Mouse (Mus musculus): ENCODE data around the gene Pde3a. TPM values are rescaled to one million over a fixed set of nuclear protein-coding genes. Genes with fewer than 3 reads are reported as not detected.

The Pde3a gene
- polyA plus RNA-seq, 1 experiment from 2014 or later: 2.9 TPM

DNA sequence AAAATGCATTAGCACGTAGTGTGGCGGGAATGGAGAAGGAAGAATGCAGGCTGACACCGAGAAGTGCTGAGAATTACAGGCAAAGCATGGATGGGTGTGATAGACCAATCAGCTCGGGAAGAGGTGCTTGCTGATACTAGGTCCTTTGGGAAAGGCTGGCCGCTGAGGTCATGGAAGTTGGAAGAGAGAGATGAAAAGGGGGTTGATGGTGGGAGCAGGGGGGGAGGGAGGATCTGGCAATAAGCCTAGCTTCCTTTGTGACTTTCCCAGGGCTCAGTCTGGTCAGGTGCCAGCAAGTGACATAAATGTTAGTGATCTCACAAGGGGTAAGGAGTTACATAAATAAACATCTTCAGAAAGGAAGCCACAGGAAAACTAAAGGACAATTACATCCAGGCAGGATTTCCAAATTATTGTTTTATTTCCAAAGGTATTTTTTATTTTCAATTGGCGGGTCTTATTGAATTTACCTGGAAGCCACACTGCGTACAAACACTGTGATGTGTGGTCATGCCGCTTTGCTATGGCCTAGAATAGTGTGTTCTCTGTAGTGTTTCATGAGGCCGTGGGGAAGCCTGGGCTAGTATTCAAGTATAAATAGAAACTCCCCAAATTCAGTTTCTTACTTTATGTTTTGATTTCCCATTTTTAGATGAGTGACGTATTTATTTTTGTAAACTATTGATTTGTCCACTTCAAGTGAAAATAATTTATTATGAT is 236.4 kb downstream of the Pde3a start:
- no peak for ATAC-seq
- Histone ChIP-seq H3K9ac (no peak overlapping the region), H3K27ac (no peak overlapping the region), H3K4me1 (no peaks in the 10 kb centered on the region), H3K4me2 (no peak overlapping the region), H3K36me3 (no peaks in the 10 kb centered on the region), H3K27me3 (replicated peaks) (no peaks in the 10 kb centered on the region), H3K9me3 (replicated peaks) (no peaks in the 10 kb centered on the region), H3K4me3 (no peak overlapping the region)
- 57% methylated on average over 10 of the region's 10 CpGs for WGBS (ENCODE audit: insufficient replicate concordance)

DNA sequence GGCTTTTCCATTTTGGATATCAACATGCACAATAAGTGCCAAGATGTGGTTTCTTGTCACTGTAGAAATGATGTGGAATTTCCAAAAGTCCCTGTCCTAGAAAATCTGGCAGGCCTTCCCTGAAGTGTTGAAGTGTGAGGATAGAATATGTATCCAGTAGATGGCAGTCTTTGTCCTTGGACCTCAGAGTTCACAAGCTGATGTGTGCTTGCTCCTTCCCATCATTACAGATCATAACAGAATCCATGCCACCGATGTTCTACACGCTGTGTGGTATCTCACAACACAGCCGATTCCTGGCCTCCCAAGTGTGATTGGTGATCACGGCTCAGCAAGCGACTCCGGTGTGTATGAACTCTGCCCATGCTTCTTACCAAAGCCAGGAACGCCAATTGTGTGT is 238.2 kb downstream of the Pde3a start:
- ATAC-seq: no peak
- Histone ChIP-seq H3K9ac (no peak overlapping the region), H3K27ac (no peak overlapping the region), H3K4me3 (no peak overlapping the region), H3K4me1 (no peaks in the 10 kb centered on the region), H3K4me2 (no peak overlapping the region), H3K36me3 (no peaks in the 10 kb centered on the region), H3K27me3 (replicated peaks) (no peaks in the 10 kb centered on the region), H3K9me3 (replicated peaks) (no peaks in the 10 kb centered on the region)
- 64% methylated on average over 7 of the region's 7 CpGs for WGBS (ENCODE audit: insufficient replicate concordance)

DNA sequence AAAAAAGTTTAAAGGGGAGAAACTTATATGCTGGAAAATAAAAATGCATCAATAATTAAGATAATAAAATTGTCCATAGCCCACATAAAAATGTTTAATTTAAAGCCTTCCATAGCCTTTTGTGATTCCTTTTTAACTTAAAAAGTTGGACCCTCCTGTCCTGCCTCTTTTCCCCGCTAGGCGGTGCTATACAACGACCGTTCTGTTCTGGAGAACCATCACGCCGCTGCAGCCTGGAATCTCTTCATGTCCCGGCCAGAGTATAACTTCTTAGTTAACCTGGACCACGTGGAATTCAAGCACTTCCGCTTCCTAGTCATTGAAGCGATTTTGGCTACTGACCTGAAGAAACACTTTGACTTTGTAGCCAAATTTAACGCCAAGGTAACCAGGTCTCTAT is 239.6 kb downstream of the Pde3a start:
- ATAC-seq: no peak
- H3K4me2 ChIP-seq: no peak overlapping the region
- H3K27ac ChIP-seq: no peak overlapping the region
- H3K36me3 ChIP-seq: no peaks in the 10 kb centered on the region
- H3K4me3 ChIP-seq: no peak overlapping the region
- H3K9me3 ChIP-seq (replicated peaks): no peaks in the 10 kb centered on the region
- no peaks in the 10 kb centered on the region for H3K4me1 ChIP-seq
- no peak overlapping the region for H3K9ac ChIP-seq
- H3K27me3 ChIP-seq (replicated peaks): no peaks in the 10 kb centered on the region
- WGBS (ENCODE audit: insufficient replicate concordance): 15% methylated on average over 11 of the region's 11 CpGs

DNA sequence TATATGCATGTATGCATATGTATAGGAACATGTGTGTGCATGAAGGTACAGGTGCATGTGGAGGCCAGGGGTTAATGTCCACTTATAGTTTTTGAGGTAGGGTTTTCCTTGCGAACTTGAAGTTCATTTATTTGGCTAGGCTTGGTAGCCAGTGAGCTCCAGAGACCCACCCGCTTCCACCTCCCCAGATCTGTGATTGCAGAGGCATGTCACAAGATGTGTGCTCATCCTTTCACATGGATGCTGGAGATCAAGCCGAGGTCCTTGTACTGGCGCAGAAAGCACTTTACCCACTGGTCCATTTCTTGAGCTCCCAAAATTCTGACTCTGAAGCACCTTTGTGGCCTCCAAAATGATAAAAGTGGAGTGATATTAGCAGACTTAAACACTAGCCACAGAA is 245.8 kb downstream of the Pde3a start:
- H3K4me1 ChIP-seq: no peaks in the 10 kb centered on the region
- H3K4me3 ChIP-seq: no peak overlapping the region
- no peak overlapping the region for H3K4me2 ChIP-seq
- 66% methylated on average over 4 of the region's 4 CpGs for WGBS (ENCODE audit: insufficient replicate concordance)
- H3K9ac ChIP-seq: no peak overlapping the region
- H3K27me3 ChIP-seq (replicated peaks): no peaks in the 10 kb centered on the region
- no peaks in the 10 kb centered on the region for H3K9me3 ChIP-seq (replicated peaks)
- no peaks in the 10 kb centered on the region for H3K36me3 ChIP-seq
- ATAC-seq: no peak
- H3K27ac ChIP-seq: no peak overlapping the region

DNA sequence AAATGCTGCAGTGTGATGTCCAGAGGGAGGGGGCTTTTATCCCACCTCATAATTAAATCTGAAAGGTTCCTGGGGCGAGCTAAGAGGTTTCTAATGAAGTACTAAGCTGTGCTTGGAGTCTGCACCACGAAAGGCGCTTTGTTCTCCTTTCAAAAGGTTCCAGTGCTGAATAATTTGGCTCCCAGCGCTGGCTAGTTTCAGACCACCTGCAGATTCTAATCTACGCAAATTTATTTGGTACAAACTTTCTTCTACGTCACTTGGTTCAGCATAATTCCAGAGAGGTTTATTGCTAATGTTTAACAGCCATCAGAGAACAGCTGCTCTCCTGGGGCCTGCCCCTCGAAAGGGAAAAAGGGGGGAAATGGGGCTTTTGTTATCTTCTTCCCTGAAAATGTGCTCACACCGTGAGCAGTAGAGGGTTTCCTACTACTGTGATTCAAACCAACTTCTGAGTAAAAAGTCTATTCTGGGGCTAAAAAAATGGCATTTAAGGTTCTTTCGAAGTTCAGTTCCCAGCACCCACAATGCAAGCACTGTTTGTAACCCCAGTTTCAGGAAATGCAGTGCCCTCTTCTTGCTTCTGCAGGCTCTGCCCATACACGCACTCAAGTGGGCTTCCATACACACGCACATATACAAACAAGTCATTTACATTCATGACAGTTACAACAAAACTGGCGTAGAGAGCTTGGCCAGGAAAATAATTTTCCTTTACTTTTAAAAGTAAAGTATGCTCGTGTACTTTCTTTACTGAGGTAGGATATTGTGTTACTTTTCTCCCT is 246.8 kb downstream of the Pde3a start:
- 30% methylated on average over 13 of the region's 13 CpGs for WGBS (ENCODE audit: insufficient replicate concordance)
- no peaks in the 10 kb centered on the region for H3K9me3 ChIP-seq (replicated peaks)
- H3K9ac ChIP-seq: no peak overlapping the region
- no peak overlapping the region for H3K4me3 ChIP-seq
- no peak overlapping the region for H3K4me2 ChIP-seq
- no peak for ATAC-seq
- H3K27me3 ChIP-seq (replicated peaks): no peaks in the 10 kb centered on the region
- no peaks in the 10 kb centered on the region for H3K4me1 ChIP-seq
- H3K36me3 ChIP-seq: no peaks in the 10 kb centered on the region
- no peak overlapping the region for H3K27ac ChIP-seq

DNA sequence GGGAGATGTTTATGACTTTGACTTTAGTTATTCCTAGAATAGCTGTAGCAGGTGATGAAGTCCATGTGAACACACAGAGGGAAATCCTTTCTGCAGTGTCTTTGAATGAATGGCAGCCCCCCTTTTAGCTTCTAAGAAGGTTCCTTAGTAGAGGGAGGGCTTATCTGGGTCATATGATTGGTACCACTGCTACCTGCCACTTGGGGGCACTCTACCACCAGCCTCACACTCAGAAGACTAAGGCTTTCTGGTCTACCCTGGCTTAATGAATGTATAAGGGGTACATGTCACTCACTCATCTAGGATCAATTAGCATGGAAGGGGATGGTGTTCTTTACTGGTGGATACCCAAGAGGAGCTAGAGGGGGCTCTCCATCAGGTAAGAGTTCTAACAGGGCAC is 250.4 kb downstream of the Pde3a start:
- ATAC-seq: no peak
- H3K4me1 ChIP-seq: no peaks in the 10 kb centered on the region
- no peak overlapping the region for H3K4me3 ChIP-seq
- H3K9ac ChIP-seq: no peak overlapping the region
- H3K27ac ChIP-seq: no peak overlapping the region
- H3K9me3 ChIP-seq (replicated peaks): no peaks in the 10 kb centered on the region
- H3K4me2 ChIP-seq: no peak overlapping the region
- H3K36me3 ChIP-seq: no peaks in the 10 kb centered on the region
- H3K27me3 ChIP-seq (replicated peaks): no peaks in the 10 kb centered on the region

DNA sequence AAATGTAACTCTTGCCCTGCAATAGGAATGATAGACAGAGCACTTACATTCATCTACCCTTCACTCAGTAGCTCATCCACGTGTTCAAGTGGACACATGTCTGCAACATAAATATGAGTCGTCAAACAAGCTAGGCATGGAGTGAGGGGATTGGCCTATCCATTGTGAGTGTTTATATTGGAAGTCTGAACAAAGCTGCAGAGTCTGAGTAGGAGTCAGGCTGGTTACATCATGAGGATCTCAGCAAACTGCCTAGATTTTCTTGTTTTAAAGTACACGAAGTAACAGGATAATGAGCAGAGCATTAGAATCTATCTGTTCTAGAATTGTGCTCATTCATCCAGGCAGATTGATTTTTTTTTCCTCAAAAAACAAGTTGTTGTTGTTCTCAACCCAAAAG is 252.1 kb downstream of the Pde3a start:
- Histone ChIP-seq H3K4me2 (no peak overlapping the region), H3K9me3 (replicated peaks) (no peaks in the 10 kb centered on the region), H3K36me3 (no peaks in the 10 kb centered on the region), H3K27me3 (replicated peaks) (no peaks in the 10 kb centered on the region), H3K4me1 (no peaks in the 10 kb centered on the region), H3K4me3 (no peak overlapping the region), H3K9ac (no peak overlapping the region), H3K27ac (no peak overlapping the region)
- ATAC-seq: no peak
- 66% methylated on average over 3 of the region's 3 CpGs for WGBS (ENCODE audit: insufficient replicate concordance)

DNA sequence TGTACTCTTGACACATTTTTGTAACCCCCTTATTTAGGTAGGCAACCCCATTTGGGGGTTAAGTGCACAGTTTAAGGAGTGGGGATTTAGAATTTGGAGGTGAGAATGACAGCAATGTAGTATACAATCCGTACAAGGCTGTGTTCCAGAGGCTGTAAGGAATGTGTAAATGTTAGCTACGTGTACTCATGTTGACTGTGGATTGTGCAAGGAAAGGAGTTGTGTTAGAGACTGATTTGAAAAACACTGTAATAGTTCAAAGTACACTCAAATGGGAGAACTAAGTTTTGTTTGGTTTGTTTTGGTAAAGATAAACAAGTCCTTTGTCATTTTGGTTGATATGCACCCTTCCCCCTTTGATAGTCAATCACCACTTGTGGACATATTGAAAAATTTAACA is 273.5 kb downstream of the Pde3a start:
- Histone ChIP-seq H3K27me3 (replicated peaks) (no peaks in the 10 kb centered on the region), H3K9me3 (replicated peaks) (no peaks in the 10 kb centered on the region), H3K27ac (no peak overlapping the region), H3K4me1 (no peaks in the 10 kb centered on the region), H3K4me3 (no peak overlapping the region), H3K9ac (no peak overlapping the region), H3K36me3 (no peaks in the 10 kb centered on the region), H3K4me2 (no peak overlapping the region)
- WGBS (ENCODE audit: insufficient replicate concordance): 42% methylated on average over 2 of the region's 2 CpGs
- no peak for ATAC-seq

DNA sequence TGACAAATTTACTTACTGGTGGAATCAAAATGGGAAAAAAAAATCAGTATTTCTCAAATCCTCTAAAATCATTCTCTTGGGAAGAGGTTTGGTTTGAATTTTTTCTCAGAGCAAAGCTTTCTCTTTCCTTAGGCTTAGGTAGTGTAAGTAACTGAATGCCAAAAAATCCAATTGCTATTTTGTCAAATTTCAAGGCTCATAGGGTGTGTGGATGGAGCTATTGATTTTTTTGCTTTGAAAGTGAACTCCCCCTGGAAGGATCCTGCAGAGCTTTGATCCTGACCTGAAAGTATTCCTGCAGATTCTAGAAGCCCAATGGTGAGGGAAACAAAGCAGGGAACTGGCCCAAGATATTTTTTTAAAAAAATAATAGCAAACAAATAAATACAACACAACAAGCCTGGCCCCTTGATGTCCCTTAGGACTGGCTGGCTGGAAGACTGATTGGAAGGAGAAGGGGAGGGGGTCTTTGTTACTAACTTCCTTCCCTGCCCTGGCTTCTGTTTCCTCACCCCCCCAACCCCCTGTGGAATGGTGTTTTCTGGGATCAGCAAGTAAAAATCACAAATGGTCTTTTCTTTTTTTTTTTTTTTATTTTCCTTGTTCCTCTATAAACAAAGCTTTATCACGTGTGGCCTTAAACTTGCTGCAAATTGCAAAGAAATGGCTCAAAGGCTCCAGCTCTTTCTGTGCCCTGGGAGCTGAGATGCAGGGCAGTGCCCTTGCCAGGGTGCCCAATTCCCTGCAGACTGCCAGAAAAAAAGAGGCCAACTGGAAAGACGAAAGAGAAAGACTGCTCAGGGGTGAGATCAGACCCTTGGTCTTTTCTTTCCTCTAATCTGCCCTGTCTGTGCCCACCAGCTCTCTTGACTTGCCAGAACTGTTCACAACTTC is 274.9 kb downstream of the Pde3a start, which contains the start of gene Slco1c1:
Gene Slco1c1 (plus strand): TSS at position 622 of the 894 bp plus-strand sequence.
- Histone ChIP-seq H3K36me3 (no peaks in the 10 kb centered on the region), H3K4me1 (no peaks in the 10 kb centered on the region), H3K9ac (no peak within 1 kb of the TSS), H3K4me3 (no peak within 1 kb of the TSS), H3K9me3 (replicated peaks) (no peaks in the 10 kb centered on the region), H3K27ac (no peak within 1 kb of the TSS), H3K4me2 (no peak within 1 kb of the TSS), H3K27me3 (replicated peaks) (no peaks in the 10 kb centered on the region)
- ATAC-seq: no peak
- 31% methylated on average over 2 of the region's 2 CpGs for WGBS (ENCODE audit: insufficient replicate concordance)

DNA sequence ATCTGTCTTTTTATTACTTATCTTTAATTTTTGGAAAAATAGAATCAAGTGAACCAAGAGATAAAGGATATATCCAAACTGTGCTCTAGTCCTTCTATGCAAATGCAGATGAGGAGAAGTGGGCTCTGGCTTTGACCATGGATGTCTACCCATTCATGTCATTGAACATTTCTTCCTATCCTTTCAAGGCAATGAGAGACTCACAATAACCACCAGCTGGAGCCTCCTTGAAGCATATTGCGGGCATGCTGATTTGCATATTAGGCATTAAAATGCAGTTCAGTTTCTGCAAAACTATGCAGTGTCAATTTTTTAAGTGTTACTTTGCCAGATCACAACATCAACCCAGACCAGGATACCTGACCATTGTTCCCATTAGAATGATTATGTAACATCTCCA is 276.7 kb downstream of the Pde3a start:
- ATAC-seq: no peak
- H3K4me1 ChIP-seq: no peaks in the 10 kb centered on the region
- no peaks in the 10 kb centered on the region for H3K36me3 ChIP-seq
- no peak overlapping the region for H3K4me2 ChIP-seq
- H3K9me3 ChIP-seq (replicated peaks): no peaks in the 10 kb centered on the region
- no peaks in the 10 kb centered on the region for H3K27me3 ChIP-seq (replicated peaks)
- H3K27ac ChIP-seq: no peak overlapping the region
- H3K9ac ChIP-seq: no peak overlapping the region
- H3K4me3 ChIP-seq: no peak overlapping the region
- 86% methylated on average over 1 of the region's 1 CpGs for WGBS (ENCODE audit: insufficient replicate concordance)

DNA sequence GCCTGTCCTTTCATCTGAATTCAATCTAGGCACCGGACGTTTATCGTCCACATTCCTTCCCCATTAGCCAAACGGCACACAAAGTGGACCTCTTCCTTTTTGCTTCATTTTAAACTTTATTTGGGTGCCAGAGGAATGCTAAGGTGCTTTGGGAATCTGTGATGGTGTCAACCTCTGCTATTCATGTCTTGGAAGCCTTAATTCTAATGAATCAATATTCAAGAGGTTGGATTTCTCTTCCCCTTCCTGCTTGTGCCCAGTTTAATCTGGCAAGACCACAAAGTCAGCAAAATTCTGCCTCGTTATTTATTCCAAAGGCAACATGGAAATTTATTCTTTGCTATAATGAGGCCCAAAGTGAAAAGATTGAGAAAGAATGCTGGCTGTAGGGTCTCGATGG is 281.8 kb downstream of the Pde3a start:
- no peak overlapping the region for H3K9ac ChIP-seq
- 69% methylated on average over 6 of the region's 6 CpGs for WGBS (ENCODE audit: insufficient replicate concordance)
- H3K27ac ChIP-seq: no peak overlapping the region
- no peaks in the 10 kb centered on the region for H3K9me3 ChIP-seq (replicated peaks)
- no peaks in the 10 kb centered on the region for H3K4me1 ChIP-seq
- no peak overlapping the region for H3K4me3 ChIP-seq
- no peak overlapping the region for H3K4me2 ChIP-seq
- ATAC-seq: no peak
- no peaks in the 10 kb centered on the region for H3K36me3 ChIP-seq
- H3K27me3 ChIP-seq (replicated peaks): no peaks in the 10 kb centered on the region

DNA sequence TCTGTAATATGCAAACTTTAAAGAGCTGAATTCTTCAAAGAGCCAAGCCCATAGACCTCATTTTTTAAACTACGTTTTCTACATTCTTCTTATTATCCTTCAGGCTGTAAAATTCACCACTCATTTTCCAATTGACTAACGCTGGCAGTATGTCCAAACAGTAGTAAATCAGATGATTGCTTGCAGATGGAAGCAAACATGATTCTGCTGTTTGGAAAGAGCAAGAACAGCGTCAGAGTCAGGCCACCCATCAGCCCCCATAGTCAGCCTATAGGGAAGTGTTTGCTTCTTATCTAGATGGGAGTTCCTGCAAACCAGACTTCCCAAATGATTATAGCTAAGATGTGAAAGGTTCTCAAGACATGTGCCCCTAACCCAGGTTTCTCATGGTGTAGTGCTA is 288.2 kb downstream of the Pde3a start:
- H3K27me3 ChIP-seq (replicated peaks): no peaks in the 10 kb centered on the region
- H3K4me2 ChIP-seq: no peak overlapping the region

More for the DNA sequence above, 288.2 kb downstream of the Pde3a start:
- no peak for ATAC-seq
- Histone ChIP-seq H3K27ac (no peak overlapping the region), H3K36me3 (no peaks in the 10 kb centered on the region), H3K9me3 (replicated peaks) (no peaks in the 10 kb centered on the region), H3K4me1 (no peaks in the 10 kb centered on the region), H3K4me3 (no peak overlapping the region), H3K9ac (no peak overlapping the region)
- WGBS (ENCODE audit: insufficient replicate concordance): 48% methylated on average over 3 of the region's 3 CpGs

All from liver, embryonic 12.5 days (tissue).